Mouse (Mus musculus) myocyte (in vitro differentiated cells): ENCODE data around the gene Ifna5.

Source experiments
- MAX ChIP-seq: IDR thresholded peaks from one replicate; pipeline ENCODE4 v1.6.1; 2011; ENCODE audit warnings: low read depth, mild to moderate bottlenecking, control low read depth
- POLR2AphosphoS2 ChIP-seq: IDR thresholded peaks from one replicate; pipeline ENCODE4 v1.6.1; 2011; ENCODE audit warnings: low read depth, control low read depth; ENCODE audit not compliant: insufficient read length

GRCm38 (mm10) chr4:88849698-88850097, 14.4 kb downstream of the Ifna5 start, which contains the start of gene Ifna1:
- TF ChIP-seq POLR2AphosphoS2 (no peak), MAX (no peak)
